Mouse (Mus musculus): ENCODE data around the gene Apol7e.
"Not testable (repeated sequence)": the region's sequence is repeated elsewhere in the genome, so short reads cannot be mapped to it uniquely, and the experiment has no call there.

The Apol7e gene

GRCm38 (mm10) chr15:77698656-77699055, at the start of gene Apol7e:
Gene Apol7e, plus strand, starts transcription at chr15:77698857.
- DNase-seq (ENCODE audit: low spot score in 2 of 2), result not testable (repeated sequence)

DNA sequence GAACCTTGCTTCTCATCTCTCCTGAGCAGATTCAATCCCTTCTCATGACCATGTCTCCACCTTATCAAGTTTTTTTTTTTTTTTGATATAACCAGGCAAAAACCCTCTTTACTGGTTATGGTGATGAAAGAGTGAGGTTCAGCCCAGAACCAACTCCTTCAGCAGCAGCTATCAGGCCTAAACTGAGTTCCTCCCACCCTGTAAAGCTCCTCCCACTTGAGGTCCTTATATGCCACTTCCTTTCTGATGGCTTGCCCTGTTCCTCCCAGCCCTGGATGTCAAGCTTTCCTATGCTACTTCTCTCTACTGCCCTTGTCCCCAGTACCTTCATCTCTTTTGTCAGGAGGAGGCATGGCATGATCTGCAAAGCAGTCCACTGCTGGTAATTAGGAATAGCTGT, 47.5 kb upstream of the Apol7e start:
- not testable (repeated sequence) for DNase-seq (ENCODE audit: low spot score in 2 of 2)

DNA sequence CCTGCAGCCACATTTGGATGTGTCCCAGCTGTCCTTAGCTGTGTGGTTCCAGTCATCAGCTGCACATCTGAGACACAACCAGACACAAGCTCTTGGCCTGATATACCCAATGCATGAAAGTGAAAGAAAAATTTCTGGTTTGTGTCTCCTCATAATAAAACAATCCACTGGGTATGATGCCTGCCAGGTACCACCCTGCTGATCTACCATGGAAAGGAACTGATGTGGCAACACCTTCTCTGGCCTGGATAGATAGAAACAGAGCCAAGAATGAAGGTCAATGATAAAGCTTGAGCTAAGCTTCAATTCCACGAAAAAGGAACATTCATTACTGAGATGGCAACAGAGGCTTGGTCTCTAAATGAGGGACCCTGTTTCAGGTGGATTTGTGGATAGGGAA, 38.9 kb upstream of the Apol7e start:
- DNase-seq (ENCODE audit: low spot score in 2 of 2), result not testable (repeated sequence)

GRCm38 (mm10) chr15:77661841-77662240, 36.8 kb upstream of the Apol7e start:
- DNase-seq (ENCODE audit: low spot score in 2 of 2), result not testable (repeated sequence)

GRCm38 (mm10) chr15:77674081-77674480, 24.6 kb upstream of the Apol7e start:
- not testable (repeated sequence) for DNase-seq (ENCODE audit: low spot score in 2 of 2)

GRCm38 (mm10) chr15:77683944-77684343, 14.7 kb upstream of the Apol7e start:
- peak in 1 of 2 experiments; percentile 25 for DNase-seq (ENCODE audit: low spot score in 2 of 2)

DNA sequence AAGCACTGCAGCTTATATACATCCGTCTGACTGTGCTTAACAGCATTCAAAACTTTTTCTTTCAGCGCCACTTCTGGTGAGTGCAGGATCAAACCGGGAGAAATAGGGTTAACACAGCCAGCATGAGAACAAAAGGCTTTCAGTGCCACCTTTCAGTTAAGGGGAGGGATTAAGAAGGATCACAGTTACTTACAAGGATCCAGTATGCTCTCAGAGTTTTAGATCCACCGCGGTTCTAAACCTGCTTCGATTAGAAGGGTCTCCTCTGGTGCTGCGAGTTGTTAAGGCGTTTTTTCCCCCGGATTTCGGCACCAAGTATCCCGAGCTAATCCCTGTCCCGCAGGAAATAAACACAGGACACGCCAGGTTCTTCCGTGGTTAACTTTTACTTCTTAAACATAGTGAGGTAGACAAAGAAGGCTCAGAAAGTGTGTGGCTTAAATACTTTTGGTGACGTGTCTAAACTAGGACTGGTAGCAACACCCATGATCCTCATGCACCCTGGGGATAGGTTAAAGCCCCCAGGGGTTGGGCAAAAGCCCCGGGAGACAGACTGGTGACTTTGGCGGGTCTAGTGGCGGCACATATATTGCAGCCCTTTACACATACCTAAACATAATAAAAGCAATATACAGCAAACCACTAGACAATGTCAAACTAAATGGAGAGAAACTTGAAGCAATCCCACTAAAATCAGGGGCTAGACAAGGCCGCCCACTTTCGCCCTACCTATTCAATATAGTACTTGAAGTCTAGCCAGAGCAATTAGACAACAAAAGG, 6.9 kb upstream of the Apol7e start:
- DNase-seq (ENCODE audit: low spot score in 2 of 2), result not testable (repeated sequence)

- not testable (repeated sequence) for DNase-seq (ENCODE audit: low spot score in 2 of 2)
These were observed 3.9 kb upstream of the Apol7e start for GRCm38 (mm10) chr15:77694687-77695295.

- DNase-seq (ENCODE audit: low spot score in 2 of 2), result not testable (repeated sequence)
These were observed 6.6 kb downstream of the Apol7e start for GRCm38 (mm10) chr15:77705306-77705705.

DNA sequence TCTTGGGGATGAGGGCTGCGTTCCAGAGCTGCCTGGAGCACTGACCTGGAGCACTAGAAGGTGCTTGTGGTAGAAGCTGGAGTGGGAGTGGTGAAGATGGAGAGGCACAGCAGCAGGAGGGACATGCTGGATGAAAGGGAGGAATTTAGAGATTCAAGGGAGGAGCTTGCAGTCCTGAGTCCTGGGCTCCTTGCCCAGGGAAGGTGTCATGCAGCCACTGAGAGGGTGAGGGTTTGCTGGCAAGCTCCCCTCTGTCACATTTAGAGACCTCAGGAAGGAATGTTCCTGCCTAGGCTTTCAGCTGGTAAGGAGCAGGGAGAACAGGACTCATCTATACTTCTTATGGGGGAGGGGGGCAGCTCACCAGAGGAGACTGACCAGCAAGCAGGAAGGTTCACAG, 10.3 kb downstream of the Apol7e start:
- not testable (repeated sequence) for DNase-seq (ENCODE audit: low spot score in 2 of 2)

GRCm38 (mm10) chr15:77718240-77718639, 19.6 kb downstream of the Apol7e start:
- not testable (repeated sequence) for DNase-seq (ENCODE audit: low spot score in 2 of 2)

DNA sequence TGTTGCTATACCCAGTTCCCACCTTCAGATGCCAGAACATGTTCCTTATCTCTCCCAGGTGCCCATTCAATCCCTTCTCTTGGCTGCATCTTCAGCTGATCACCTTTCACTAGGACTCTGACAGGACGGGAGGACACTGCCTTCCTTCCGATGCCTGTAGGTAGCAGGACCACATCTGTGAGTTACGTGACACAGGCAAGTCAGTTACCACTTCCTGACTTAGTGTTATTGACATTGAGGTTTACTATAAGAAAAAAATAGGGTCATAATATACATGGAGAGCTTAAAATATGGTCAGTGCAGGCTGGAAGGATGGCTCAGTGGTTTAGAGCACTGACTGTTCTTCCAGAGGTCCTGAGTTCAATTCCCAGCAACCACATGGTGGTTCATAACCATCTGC, 22.9 kb downstream of the Apol7e start:
- not testable (repeated sequence) for DNase-seq (ENCODE audit: low spot score in 2 of 2)

- not testable (repeated sequence) for DNase-seq (ENCODE audit: low spot score in 2 of 2)
These were observed 25.7 kb downstream of the Apol7e start for GRCm38 (mm10) chr15:77724208-77724911.

DNA sequence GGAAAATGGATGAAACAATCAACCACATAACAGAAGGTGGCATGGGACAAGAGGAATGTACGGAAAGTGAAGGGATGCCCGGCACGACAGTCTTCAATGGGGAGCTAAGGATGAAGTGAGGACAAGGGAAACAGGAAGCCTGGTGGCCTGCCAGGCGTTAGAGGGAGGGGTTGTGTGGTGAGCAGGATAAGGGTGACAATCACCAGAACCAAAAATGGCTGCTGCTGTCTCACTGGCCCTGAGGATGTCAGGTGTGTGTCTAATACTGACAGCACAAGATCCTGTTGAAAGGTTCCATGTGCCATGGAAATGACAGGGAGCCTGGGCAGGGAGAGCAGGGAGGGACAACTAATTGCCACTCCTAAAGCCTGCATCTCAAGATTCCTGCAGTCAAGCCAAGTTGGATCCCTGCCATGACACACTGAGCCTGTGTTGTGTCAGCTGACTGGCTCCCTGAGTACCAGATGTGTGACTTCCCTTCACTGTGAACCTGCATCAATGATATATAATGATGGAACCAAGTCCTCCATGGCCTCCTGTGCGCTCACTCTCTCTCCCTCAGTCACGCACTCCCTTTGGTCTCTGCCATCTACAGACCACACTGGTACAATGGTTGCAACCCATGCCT, 26.9 kb downstream of the Apol7e start:
- DNase-seq (ENCODE audit: low spot score in 2 of 2), result not testable (repeated sequence)

DNA sequence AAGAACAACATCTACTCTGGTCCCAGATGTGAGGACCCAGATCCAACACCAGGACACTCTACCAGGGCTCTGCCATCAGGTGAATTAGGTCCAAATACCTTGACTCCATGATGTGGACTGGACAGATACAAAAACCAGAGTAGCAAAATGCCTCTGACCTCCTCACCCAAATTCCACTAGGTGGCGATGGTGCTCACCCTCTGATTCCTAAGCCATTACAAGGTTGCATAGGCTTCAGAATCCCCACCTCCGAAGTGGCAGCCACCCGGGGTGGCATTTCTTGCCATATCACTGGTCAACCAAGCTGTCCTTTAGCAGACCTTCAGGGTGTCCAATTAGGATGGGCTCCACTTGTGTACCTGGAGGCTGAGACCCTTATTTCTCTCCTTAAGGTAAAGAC, 28.5 kb downstream of the Apol7e start:
- DNase-seq (ENCODE audit: low spot score in 2 of 2), result not testable (repeated sequence)

DNA sequence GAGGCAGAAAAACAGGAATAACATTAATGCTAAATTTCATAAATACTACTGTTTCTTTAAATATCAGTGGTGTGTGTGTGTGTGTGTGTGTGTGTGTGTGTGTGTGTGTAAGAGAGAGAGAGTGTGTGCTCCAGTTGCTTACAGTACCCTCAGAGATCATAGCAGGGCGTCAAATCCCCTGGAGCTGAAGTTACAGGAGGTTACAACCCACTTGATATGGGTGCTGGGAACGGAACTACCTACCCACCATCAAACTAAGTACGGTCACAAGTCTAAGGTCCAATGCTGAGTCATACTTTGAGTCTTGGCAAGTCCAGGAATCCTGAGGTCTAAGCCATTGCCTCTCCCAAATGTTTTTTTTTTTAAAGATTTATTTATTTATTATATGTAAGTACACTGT, 29.1 kb downstream of the Apol7e start:
- not testable (repeated sequence) for DNase-seq (ENCODE audit: low spot score in 2 of 2)

DNA sequence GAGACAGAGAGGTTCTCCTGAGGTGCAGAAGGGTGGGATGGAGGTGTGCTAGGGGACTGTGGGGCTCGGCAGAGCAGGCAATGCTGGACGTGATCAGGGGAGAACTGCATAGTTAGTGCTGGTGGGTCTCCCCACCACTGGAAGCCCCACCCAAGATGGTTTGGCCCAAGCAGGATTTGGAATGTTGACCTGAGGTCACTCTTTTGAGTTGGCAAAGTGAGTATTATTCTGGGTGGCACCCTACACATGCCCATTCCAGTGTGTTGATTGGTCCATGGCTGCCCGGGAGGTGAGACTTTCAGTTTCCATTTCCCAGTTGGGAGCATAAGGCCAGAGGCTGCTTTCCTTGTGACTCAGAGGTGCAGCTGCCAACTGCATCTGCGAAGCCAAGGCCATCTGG, 30.1 kb downstream of the Apol7e start, which contains the start of gene Apol9b:
Gene Apol9b (plus strand): TSS at position 301 of the 400 bp plus-strand sequence.
- not testable (repeated sequence) for DNase-seq (ENCODE audit: low spot score in 2 of 2)

GRCm38 (mm10) chr15:77731605-77732004, 32.9 kb downstream of the Apol7e start:
- DNase-seq (ENCODE audit: low spot score in 2 of 2), result no peak

DNA sequence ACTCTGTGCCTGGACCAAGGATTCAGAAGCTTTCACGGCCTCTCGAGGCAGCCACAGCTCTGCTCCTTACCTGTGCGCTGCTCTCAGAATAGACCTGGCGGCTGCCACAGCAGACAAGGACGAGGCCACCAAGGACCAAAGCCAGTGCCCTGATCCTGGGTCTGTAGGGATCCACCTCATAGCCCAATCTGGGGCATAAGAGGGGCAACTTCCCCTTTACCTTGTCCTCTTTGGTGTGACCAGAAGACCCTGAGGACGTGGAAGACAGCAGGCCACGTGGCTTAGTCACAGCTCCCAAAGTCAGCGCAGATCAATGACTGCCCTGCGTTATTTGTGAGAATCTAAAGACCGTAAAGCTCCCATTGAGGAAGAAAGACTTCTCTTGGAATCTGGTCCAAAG, 34.2 kb downstream of the Apol7e start:
- DNase-seq (ENCODE audit: low spot score in 2 of 2), result not testable (repeated sequence)

- DNase-seq (ENCODE audit: low spot score in 2 of 2), result not testable (repeated sequence)
These were observed 34.7 kb downstream of the Apol7e start for GRCm38 (mm10) chr15:77733380-77733779.

- not testable (repeated sequence) for DNase-seq (ENCODE audit: low spot score in 2 of 2)
These were observed 35.2 kb downstream of the Apol7e start for GRCm38 (mm10) chr15:77733903-77734302.
